Mouse (Mus musculus) CH12.LX (cell line): ENCODE data around the gene Abhd11. TPM values are rescaled to one million over a fixed set of nuclear protein-coding genes. Genes with fewer than 3 reads are reported as not detected.
A peak's percentile ranks its signal among the peaks of the same experiment; 100 is the strongest.

Experiments
- DNase-seq: peaks from one replicate; pipeline ENCODE4 v3.0.0-alpha.2; 2013; ENCODE audit errors: extremely low read depth
- H3K27ac ChIP-seq: 2 replicates; pipeline ENCODE4 v1.5.1; 2012; ENCODE audit warnings: low read depth, mild to moderate bottlenecking, control low read depth, moderate library complexity; ENCODE audit not compliant: insufficient read depth
- H3K27me3 ChIP-seq: replicated peaks from 2 replicates; pipeline ENCODE3; 2012; ENCODE audit warnings: inconsistent platforms
- H3K36me3 ChIP-seq, 2 experiments: replicated peaks in 1 of 2; 2 replicates each; pipeline versions ENCODE3 to v1.6.1; 2012; ENCODE audit warnings: inconsistent platforms in 1 of 2, low read length in 1 of 2, mild to moderate bottlenecking in 1 of 2, mixed read lengths in 1 of 2, moderate library complexity in 1 of 2; ENCODE audit not compliant: control insufficient read depth in 1 of 2, insufficient read depth in 1 of 2
- H3K4me1 ChIP-seq, 2 experiments: 2 replicates each; pipeline ENCODE4 v1.6.1; 2012; ENCODE audit warnings: inconsistent platforms in 1 of 2, moderate library complexity in 1 of 2; ENCODE audit not compliant: insufficient read depth in 2 of 2, control insufficient read depth in 1 of 2
- H3K4me2 ChIP-seq: 2 replicates; pipeline ENCODE4 v1.6.1; 2012; ENCODE audit warnings: low read depth, mild to moderate bottlenecking, control low read depth; ENCODE audit not compliant: poor library complexity, insufficient read depth, severe bottlenecking
- H3K4me3 ChIP-seq, 3 experiments: fragments of 150-350 bp in 1 of 3; sonication (generic) in 1 of 3; replicated peaks in 1 of 3; 2 replicates each; pipeline versions ENCODE3 to v1.5.1; 2011 to 2012; ENCODE audit warnings: low read depth in 2 of 3, low read length in 2 of 3, mild to moderate bottlenecking in 2 of 3, moderate library complexity in 2 of 3, control low read depth in 1 of 3, improper control_type of control experiment in 1 of 3, inconsistent platforms in 1 of 3, mixed read lengths in 1 of 3; ENCODE audit not compliant: poor library complexity in 1 of 3
- H3K79me2 ChIP-seq: replicated peaks from 2 replicates; pipeline ENCODE4 v1.6.1; 2012; ENCODE audit warnings: mild to moderate bottlenecking, moderate library complexity; ENCODE audit not compliant: control insufficient read depth, poor library complexity, insufficient read depth, severe bottlenecking; ENCODE audit errors: extremely low read depth
- H3K9ac ChIP-seq: 2 replicates; pipeline ENCODE4 v1.6.1; 2012; ENCODE audit warnings: low read depth, mild to moderate bottlenecking, control low read depth, moderate library complexity; ENCODE audit not compliant: insufficient read depth
- H3K9me3 ChIP-seq: replicated peaks from 2 replicates; pipeline ENCODE3; 2012; ENCODE audit warnings: low read length, inconsistent platforms, mixed read lengths
- BHLHE40 ChIP-seq: IDR thresholded peaks from 2 replicates; pipeline ENCODE4 v1.6.1; 2011; ENCODE audit warnings: mild to moderate bottlenecking, low read depth, low read length, improper control_type of control experiment
- CHD1 ChIP-seq: IDR thresholded peaks from 2 replicates; pipeline ENCODE4 v1.6.1; 2012; ENCODE audit warnings: low read depth, low read length, improper control_type of control experiment, inconsistent platforms
- ELF1 ChIP-seq: IDR thresholded peaks from 2 replicates; pipeline ENCODE4 v1.6.1; 2014; ENCODE audit warnings: low read depth, mild to moderate bottlenecking, inconsistent platforms, low read length, improper control_type of control experiment
- ETS1 ChIP-seq: conservative IDR thresholded peaks from 2 replicates; pipeline ENCODE4 v1.6.1; 2012; ENCODE audit warnings: low read depth, mild to moderate bottlenecking, inconsistent platforms, low read length, improper control_type of control experiment, moderate library complexity
- IRF4 ChIP-seq: IDR thresholded peaks from 2 replicates; pipeline ENCODE4 v1.6.1; 2014; ENCODE audit warnings: low read depth, mild to moderate bottlenecking, inconsistent platforms, low read length, improper control_type of control experiment
- JUN ChIP-seq: IDR thresholded peaks from 2 replicates; pipeline ENCODE4 v1.6.1; 2011; ENCODE audit warnings: low read depth, mild to moderate bottlenecking, low read length, improper control_type of control experiment, moderate library complexity; ENCODE audit not compliant: insufficient read depth
- KAT2A ChIP-seq: IDR thresholded peaks from 2 replicates; pipeline ENCODE4 v1.6.1; 2012; ENCODE audit warnings: low read length, improper control_type of control experiment, inconsistent platforms; ENCODE audit not compliant: insufficient replicate concordance
- MEF2A ChIP-seq: IDR thresholded peaks from 2 replicates; pipeline ENCODE4 v1.6.1; 2014; ENCODE audit warnings: low read depth, mild to moderate bottlenecking, inconsistent platforms, low read length, improper control_type of control experiment, borderline replicate concordance
- MYC ChIP-seq: IDR thresholded peaks from 2 replicates; pipeline ENCODE4 v1.6.1; 2011; ENCODE audit warnings: low read depth, mild to moderate bottlenecking, improper control_type of control experiment, low read length
- NELFE ChIP-seq: IDR thresholded peaks from 2 replicates; pipeline ENCODE4 v1.6.1; 2011; ENCODE audit warnings: low read depth, low read length, improper control_type of control experiment
- NRF1 ChIP-seq: IDR thresholded peaks from 2 replicates; pipeline ENCODE4 v1.6.1; 2014; ENCODE audit warnings: low read depth, mild to moderate bottlenecking, inconsistent platforms, low read length, improper control_type of control experiment, moderate library complexity
- PAX5 ChIP-seq: IDR thresholded peaks from 2 replicates; pipeline ENCODE4 v1.6.1; 2012; ENCODE audit warnings: low read length, inconsistent platforms, mixed read lengths
- RAD21 ChIP-seq: IDR thresholded peaks from 2 replicates; pipeline ENCODE4 v1.6.1; 2011; ENCODE audit warnings: low read depth, mild to moderate bottlenecking, low read length, improper control_type of control experiment, moderate library complexity
- TBP ChIP-seq: conservative IDR thresholded peaks from 2 replicates; pipeline ENCODE4 v1.6.1; 2011; ENCODE audit warnings: low read depth, low read length, improper control_type of control experiment
- USF1 ChIP-seq: IDR thresholded peaks from 2 replicates; pipeline ENCODE4 v1.6.1; 2014; ENCODE audit warnings: low read depth, mild to moderate bottlenecking, inconsistent platforms, low read length, improper control_type of control experiment
- ZC3H11A ChIP-seq: IDR thresholded peaks from 2 replicates; pipeline ENCODE4 v1.6.1; 2012; ENCODE audit warnings: low read depth, mild to moderate bottlenecking, inconsistent platforms, low read length, improper control_type of control experiment
- ZKSCAN1 ChIP-seq: IDR thresholded peaks from 2 replicates; pipeline ENCODE4 v1.6.1; 2012; ENCODE audit warnings: low read depth, inconsistent platforms, low read length, improper control_type of control experiment, borderline replicate concordance
- ZMIZ1 ChIP-seq: IDR thresholded peaks from 2 replicates; pipeline ENCODE4 v1.6.1; 2012; ENCODE audit warnings: low read depth, mild to moderate bottlenecking, inconsistent platforms, low read length, improper control_type of control experiment
- dilution Hi-C: fragments of 300-500 bp; cut with MboI; formaldehyde crosslinking; loops from 2 replicates; pipeline ENCODE4 v1.14.3; 2020; ENCODE audit warnings: low sequenced_read_pairs; ENCODE audit not compliant: extremely low pct_unique_long_range_greater_than_20kb, extremely low pct_ligation_motif_present
- in situ Hi-C: fragments of 300-500 bp; cut with MboI; formaldehyde crosslinking; loops from 3 replicates; pipeline ENCODE4 v1.14.3; 2019; ENCODE audit warnings: low sequenced_read_pairs, low pct_ligation_motif_present, low pct_unique_long_range_greater_than_20kb, mixed read lengths
- polyA plus RNA-seq: library from polyadenylated mRNA; unstranded; fragments of >175 nt; gene quantifications from 2 replicates; pipeline ENCODE4 v1.2.1, GENCODE M21; 2012; ENCODE audit warnings: low read depth; ENCODE audit not compliant: insufficient read length
- total RNA-seq, 2 experiments: library from RNA; depleted of rRNA; stranded (reverse); fragments of 300-350 nt in 1 of 2; fragments of >200 nt in 1 of 2; gene quantifications; 2 replicates each; pipeline ENCODE4 v1.2.3; 2012 to 2014

The Abhd11 gene
- total and polyA plus RNA-seq, 3 experiments: 32.1 to 36.6 (median 36.0) TPM

- no peak for DNase-seq
- peaks cover 10% of the 10 kb centered on the region for H3K27me3 ChIP-seq
- H3K36me3 ChIP-seq: peaks cover 2 to 18% of the 10 kb centered on the region in 2 experiments
- in situ Hi-C loops (no loop called here), dilution Hi-C loops (no loop called here)
- H3K4me2 ChIP-seq: peak overlapping the region; percentile 78; the same call in 1 of the 2 replicates
- H3K4me3 ChIP-seq: no peak overlapping the region
- TF ChIP-seq BHLHE40 (no peak), USF1 (no peak), ETS1 (no peak), NELFE (no peak), ELF1 (no peak), KAT2A (no peak), JUN (no peak), MYC (no peak), MEF2A (no peak), ZMIZ1 (no peak), RAD21 (no peak), IRF4 (no peak), ZKSCAN1 (no peak), NRF1 (no peak), CHD1 (no peak), ZC3H11A (no peak), PAX5 (no peak), TBP (no peak)
- H3K4me1 ChIP-seq: peaks cover 10 to 40% of the 10 kb centered on the region in 2 experiments
- H3K79me2 ChIP-seq: no peaks in the 10 kb centered on the region; the same call in 1 of the 2 replicates
- no peaks in the 10 kb centered on the region for H3K9me3 ChIP-seq
- H3K27ac ChIP-seq: no peak overlapping the region
- no peak overlapping the region for H3K9ac ChIP-seq
These were observed 2.1 kb downstream of the Abhd11 start for GRCm38 (mm10) chr5:135010841-135011743.
